Mouse (Mus musculus): ENCODE data around the gene Lrpprc. TPM values are rescaled to one million over a fixed set of nuclear protein-coding genes. Genes with fewer than 3 reads are reported as not detected.

The Lrpprc gene
- polyA plus RNA-seq, 1 experiment from 2014 or later: 54.8 TPM

DNA sequence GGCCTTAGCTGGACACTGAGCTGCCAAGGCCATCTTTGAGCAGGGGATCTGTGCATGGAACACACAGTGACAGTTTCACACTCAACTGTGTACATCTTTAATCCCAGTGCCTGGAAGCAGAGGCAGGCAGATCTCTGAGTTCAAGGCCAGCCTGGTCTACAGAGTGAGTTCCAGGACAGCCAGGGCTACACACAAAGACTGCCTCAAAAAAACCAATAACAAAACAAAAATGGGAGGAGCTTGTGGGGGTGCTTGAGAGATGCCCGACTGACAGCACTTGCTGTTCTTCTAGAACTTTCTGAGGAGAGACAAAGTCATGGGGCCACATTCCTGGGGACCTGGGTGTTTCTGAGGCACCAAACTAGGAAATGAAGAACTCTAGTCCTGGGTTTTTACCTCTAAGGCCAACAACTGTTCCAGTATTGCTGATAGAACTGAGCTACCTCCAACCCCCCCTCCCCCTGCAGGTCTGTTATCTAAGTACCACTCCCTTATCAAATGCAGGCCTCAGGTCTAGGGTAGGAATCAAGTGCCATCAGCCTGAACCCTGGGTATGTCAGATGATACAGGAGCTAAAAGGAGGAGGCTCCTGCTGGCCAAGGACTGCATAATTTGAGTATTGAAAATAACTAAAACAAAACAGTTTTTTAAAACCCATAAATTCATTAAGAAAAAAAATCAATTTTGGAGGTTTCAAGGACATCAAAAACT is 62.2 kb downstream of the Lrpprc start:
- H3K27me3 ChIP-seq (ENCODE audit: insufficient read depth, low read length): no peaks in the 10 kb centered on the region
- H3K4me3 ChIP-seq (ENCODE audit: low read length): no peak overlapping the region
- 86% methylated on average over 1 of the region's 1 CpGs for WGBS
- H3K36me3 ChIP-seq (ENCODE audit: insufficient read depth, low read length): peaks cover 34% of the 10 kb centered on the region
- no peaks in the 10 kb centered on the region for H3K9me3 ChIP-seq (ENCODE audit: low read length)
- H3K4me2 ChIP-seq (replicated peaks; ENCODE audit: low read depth, low read length): no peak overlapping the region
- ATAC-seq (ENCODE audit: low FRiP score, low TSS enrichment): no peak
- peaks cover 4% of the 10 kb centered on the region; the same call in 1 of the 2 replicates for H3K4me1 ChIP-seq (ENCODE audit: insufficient read depth, low read length)
- no peak overlapping the region for H3K9ac ChIP-seq (replicated peaks; ENCODE audit: low read length)
- no peak overlapping the region for H3K27ac ChIP-seq (ENCODE audit: low read length)

GRCm38 (mm10) chr17:84725163-84725562 is 65.4 kb downstream of the Lrpprc start:
- H3K4me2 ChIP-seq (replicated peaks; ENCODE audit: low read depth, low read length): no peak overlapping the region
- H3K27me3 ChIP-seq (ENCODE audit: insufficient read depth, low read length): no peaks in the 10 kb centered on the region
- no peak overlapping the region for H3K4me3 ChIP-seq (ENCODE audit: low read length)
- no peak overlapping the region for H3K9ac ChIP-seq (replicated peaks; ENCODE audit: low read length)
- WGBS: 100% methylated on average over 3 of the region's 3 CpGs
- H3K4me1 ChIP-seq (ENCODE audit: insufficient read depth, low read length): peaks cover 4% of the 10 kb centered on the region; the same call in 1 of the 2 replicates
- no peaks in the 10 kb centered on the region for H3K9me3 ChIP-seq (ENCODE audit: low read length)
- 0 out of 2 replicates have a peak, but pooled peaks have one; percentile 23 for ATAC-seq (ENCODE audit: low FRiP score, low TSS enrichment)
- H3K27ac ChIP-seq (ENCODE audit: low read length): no peak overlapping the region
- peaks cover 39% of the 10 kb centered on the region for H3K36me3 ChIP-seq (ENCODE audit: insufficient read depth, low read length)

- Histone ChIP-seq H3K27ac (ENCODE audit: low read length) (peak overlapping the region; percentile 31; the same call in 1 of the 2 replicates), H3K9me3 (ENCODE audit: low read length) (no peaks in the 10 kb centered on the region), H3K4me3 (ENCODE audit: low read length) (no peak overlapping the region), H3K9ac (replicated peaks; ENCODE audit: low read length) (no peak overlapping the region), H3K4me1 (ENCODE audit: insufficient read depth, low read length) (peaks cover 4% of the 10 kb centered on the region; the same call in 1 of the 2 replicates), H3K36me3 (ENCODE audit: insufficient read depth, low read length) (peaks cover 39% of the 10 kb centered on the region), H3K27me3 (ENCODE audit: insufficient read depth, low read length) (no peaks in the 10 kb centered on the region), H3K4me2 (replicated peaks; ENCODE audit: low read depth, low read length) (no peak overlapping the region)
- WGBS: 40% methylated on average over 9 of the region's 9 CpGs
- peak; percentile 59; the same call in 1 of the 2 replicates for ATAC-seq (ENCODE audit: low FRiP score, low TSS enrichment)
These were observed 66.6 kb downstream of the Lrpprc start for GRCm38 (mm10) chr17:84724028-84724427.

DNA sequence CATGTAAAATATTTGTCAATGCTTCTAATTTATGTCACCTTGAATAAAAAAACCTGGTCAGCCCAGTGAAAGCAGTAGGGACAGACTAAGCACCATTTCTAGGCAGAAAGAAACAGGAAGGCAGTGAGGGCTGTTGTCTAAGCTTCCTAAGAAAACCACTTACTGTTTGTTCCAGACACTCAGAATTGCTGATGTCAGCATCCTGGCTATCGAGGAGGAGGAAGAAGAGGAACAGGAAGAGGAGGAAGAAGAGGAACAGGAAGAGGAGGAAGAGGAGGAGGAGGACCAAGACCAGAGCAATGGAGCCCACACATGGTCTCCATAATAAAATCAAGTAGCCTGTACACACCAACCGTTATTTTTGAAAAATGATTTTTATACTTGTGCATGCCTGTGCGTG is 71.5 kb downstream of the Lrpprc start:
- Histone ChIP-seq H3K4me3 (ENCODE audit: low read length) (no peak overlapping the region), H3K4me1 (ENCODE audit: insufficient read depth, low read length) (peaks cover 2% of the 10 kb centered on the region; the same call in 1 of the 2 replicates), H3K27ac (ENCODE audit: low read length) (no peak overlapping the region), H3K9me3 (ENCODE audit: low read length) (no peaks in the 10 kb centered on the region), H3K27me3 (ENCODE audit: insufficient read depth, low read length) (no peaks in the 10 kb centered on the region), H3K36me3 (ENCODE audit: insufficient read depth, low read length) (peaks cover 22% of the 10 kb centered on the region), H3K9ac (replicated peaks; ENCODE audit: low read length) (no peak overlapping the region), H3K4me2 (replicated peaks; ENCODE audit: low read depth, low read length) (no peak overlapping the region)
- WGBS: 67% methylated on average over 3 of the region's 3 CpGs
- ATAC-seq (ENCODE audit: low FRiP score, low TSS enrichment): no peak

DNA sequence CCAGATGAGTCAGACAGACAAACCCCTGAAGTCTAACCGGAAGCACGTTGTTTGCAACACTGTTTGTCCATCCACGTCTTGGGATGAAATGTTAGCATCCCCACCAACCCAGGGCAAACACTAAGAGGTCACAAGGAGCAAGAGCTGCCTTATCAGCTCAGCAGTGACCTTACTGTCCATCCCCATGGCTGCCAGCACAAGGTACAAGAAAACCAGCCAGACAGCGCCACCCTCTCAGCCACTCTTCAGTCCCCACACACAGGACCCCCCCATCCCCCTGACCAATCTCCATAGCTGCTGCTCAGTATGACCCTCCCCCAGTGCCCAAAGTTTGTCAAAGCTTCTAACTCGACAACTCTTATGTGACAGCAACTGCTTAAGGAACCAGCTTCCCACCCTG is 73.2 kb downstream of the Lrpprc start:
- Histone ChIP-seq H3K27me3 (ENCODE audit: insufficient read depth, low read length) (no peaks in the 10 kb centered on the region), H3K9me3 (ENCODE audit: low read length) (no peaks in the 10 kb centered on the region), H3K4me3 (ENCODE audit: low read length) (no peak overlapping the region), H3K36me3 (ENCODE audit: insufficient read depth, low read length) (peaks cover 16% of the 10 kb centered on the region), H3K9ac (replicated peaks; ENCODE audit: low read length) (no peak overlapping the region), H3K27ac (ENCODE audit: low read length) (no peak overlapping the region), H3K4me1 (ENCODE audit: insufficient read depth, low read length) (no peaks in the 10 kb centered on the region), H3K4me2 (replicated peaks; ENCODE audit: low read depth, low read length) (no peak overlapping the region)
- WGBS: 89% methylated on average over 5 of the region's 5 CpGs
- no peak for ATAC-seq (ENCODE audit: low FRiP score, low TSS enrichment)

DNA sequence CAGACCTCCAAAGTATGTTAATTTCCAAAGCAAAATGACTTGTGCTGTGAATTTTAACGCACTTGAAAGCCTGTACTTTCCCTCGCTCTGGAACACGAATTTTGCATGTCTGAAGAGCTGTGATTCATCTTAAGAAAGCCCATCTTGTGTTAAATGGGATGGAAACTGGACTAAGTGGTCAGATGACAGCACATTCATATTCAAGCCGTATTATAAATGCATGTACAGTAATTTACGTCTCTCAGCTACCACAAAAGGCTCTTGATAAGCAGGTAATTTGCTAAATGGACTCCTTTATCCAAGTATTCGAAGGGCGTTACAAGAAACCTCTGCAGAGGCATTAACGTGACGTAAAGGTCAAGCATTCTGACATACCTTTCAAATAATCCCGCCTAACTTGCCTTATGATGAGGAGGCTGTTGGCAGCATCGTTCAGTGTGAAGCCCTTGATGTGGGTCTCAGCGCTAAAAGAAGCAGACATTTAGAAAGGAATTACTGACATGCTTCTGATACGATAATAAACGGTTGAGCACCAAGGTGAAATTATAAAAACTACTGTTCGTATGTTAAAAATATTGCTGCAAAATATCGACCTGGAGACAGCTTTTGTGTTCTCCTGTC is 74.2 kb downstream of the Lrpprc start:
- no peak for ATAC-seq (ENCODE audit: low FRiP score, low TSS enrichment)
- Histone ChIP-seq H3K27ac (ENCODE audit: low read length) (no peak overlapping the region), H3K4me3 (ENCODE audit: low read length) (no peak overlapping the region), H3K4me2 (replicated peaks; ENCODE audit: low read depth, low read length) (no peak overlapping the region), H3K27me3 (ENCODE audit: insufficient read depth, low read length) (no peaks in the 10 kb centered on the region), H3K9me3 (ENCODE audit: low read length) (no peaks in the 10 kb centered on the region), H3K36me3 (ENCODE audit: insufficient read depth, low read length) (0 out of 2 replicates have a peak, but pooled peaks cover 10% of the 10 kb centered on the region), H3K9ac (replicated peaks; ENCODE audit: low read length) (no peak overlapping the region), H3K4me1 (ENCODE audit: insufficient read depth, low read length) (no peaks in the 10 kb centered on the region)
- WGBS: 85% methylated on average over 16 of the region's 16 CpGs

DNA sequence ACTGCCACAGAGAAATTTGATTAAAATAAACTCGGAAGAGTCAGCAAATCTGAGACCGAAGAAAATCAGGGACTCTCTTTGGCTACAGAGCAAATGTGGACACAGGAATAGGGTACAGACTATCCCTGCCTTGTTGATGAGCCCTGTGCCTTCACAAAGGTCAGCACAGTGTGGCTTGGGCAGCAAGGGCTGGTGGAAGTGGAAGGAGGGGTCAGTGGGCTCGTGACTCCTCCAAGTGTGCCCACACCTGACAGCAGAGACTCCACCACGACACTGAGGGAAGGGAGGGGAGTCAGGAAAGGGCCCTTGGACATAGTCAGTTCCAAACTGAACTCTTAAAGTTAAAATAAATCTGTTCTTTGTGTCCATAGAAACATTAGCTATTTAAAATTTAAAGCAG is 75.7 kb downstream of the Lrpprc start:
- 68% methylated on average over 4 of the region's 4 CpGs for WGBS
- Histone ChIP-seq H3K4me3 (ENCODE audit: low read length) (no peak overlapping the region), H3K27ac (ENCODE audit: low read length) (no peak overlapping the region), H3K27me3 (ENCODE audit: insufficient read depth, low read length) (no peaks in the 10 kb centered on the region), H3K4me1 (ENCODE audit: insufficient read depth, low read length) (no peaks in the 10 kb centered on the region), H3K9ac (replicated peaks; ENCODE audit: low read length) (no peak overlapping the region), H3K9me3 (ENCODE audit: low read length) (no peaks in the 10 kb centered on the region), H3K36me3 (ENCODE audit: insufficient read depth, low read length) (peaks cover 9% of the 10 kb centered on the region), H3K4me2 (replicated peaks; ENCODE audit: low read depth, low read length) (no peak overlapping the region)
- no peak for ATAC-seq (ENCODE audit: low FRiP score, low TSS enrichment)

DNA sequence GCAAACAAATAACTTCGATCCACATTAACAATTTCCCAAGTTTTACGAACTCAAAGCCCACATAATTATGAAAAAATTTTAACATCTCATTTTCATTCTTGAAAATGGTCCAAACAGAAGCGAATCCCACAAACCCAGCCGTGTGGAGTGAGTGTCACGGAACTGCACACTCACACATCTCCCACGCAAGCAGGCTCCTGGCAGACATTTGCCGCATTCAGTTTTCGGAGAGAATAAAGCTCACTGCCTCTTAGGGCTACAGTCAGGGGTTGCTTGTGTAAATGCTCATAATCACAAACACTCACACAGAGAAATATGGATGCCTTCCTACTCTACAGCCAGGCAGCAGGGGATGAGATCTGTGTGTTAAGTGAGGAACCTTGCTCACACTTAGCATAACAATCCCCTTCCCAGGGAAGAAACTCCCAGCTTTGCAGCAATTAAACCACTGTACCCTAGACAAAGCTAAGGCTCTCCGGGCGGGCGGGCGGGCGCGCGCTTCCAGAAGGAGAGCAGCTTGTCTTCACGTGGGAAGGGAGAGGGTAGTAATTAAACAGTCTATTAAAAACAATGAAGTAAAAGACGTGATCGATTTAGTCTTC is 76.9 kb downstream of the Lrpprc start:
- H3K4me1 ChIP-seq (ENCODE audit: insufficient read depth, low read length): no peaks in the 10 kb centered on the region
- H3K9me3 ChIP-seq (ENCODE audit: low read length): no peaks in the 10 kb centered on the region
- H3K36me3 ChIP-seq (ENCODE audit: insufficient read depth, low read length): peaks cover 20% of the 10 kb centered on the region
- ATAC-seq (ENCODE audit: low FRiP score, low TSS enrichment): no peak
- 0 out of 2 replicates have a peak overlapping the region, but pooled peaks have one; percentile 27 for H3K27ac ChIP-seq (ENCODE audit: low read length)
- H3K9ac ChIP-seq (replicated peaks; ENCODE audit: low read length): no peak overlapping the region
- no peak overlapping the region for H3K4me3 ChIP-seq (ENCODE audit: low read length)
- WGBS: 83% methylated on average over 18 of the region's 18 CpGs
- H3K27me3 ChIP-seq (ENCODE audit: insufficient read depth, low read length): no peaks in the 10 kb centered on the region
- no peak overlapping the region for H3K4me2 ChIP-seq (replicated peaks; ENCODE audit: low read depth, low read length)

- no peak overlapping the region for H3K9ac ChIP-seq (replicated peaks; ENCODE audit: low read length)
- no peak overlapping the region for H3K27ac ChIP-seq (ENCODE audit: low read length)
- H3K9me3 ChIP-seq (ENCODE audit: low read length): no peaks in the 10 kb centered on the region
- H3K4me1 ChIP-seq (ENCODE audit: insufficient read depth, low read length): no peaks in the 10 kb centered on the region
- no peak overlapping the region for H3K4me3 ChIP-seq (ENCODE audit: low read length)
- no peak overlapping the region for H3K4me2 ChIP-seq (replicated peaks; ENCODE audit: low read depth, low read length)
- WGBS: 76% methylated on average over 17 of the region's 17 CpGs
- ATAC-seq (ENCODE audit: low FRiP score, low TSS enrichment): no peak
- peaks cover 36% of the 10 kb centered on the region for H3K36me3 ChIP-seq (ENCODE audit: insufficient read depth, low read length)
- no peaks in the 10 kb centered on the region for H3K27me3 ChIP-seq (ENCODE audit: insufficient read depth, low read length)
These were observed 81.2 kb downstream of the Lrpprc start for GRCm38 (mm10) chr17:84709403-84709851.

DNA sequence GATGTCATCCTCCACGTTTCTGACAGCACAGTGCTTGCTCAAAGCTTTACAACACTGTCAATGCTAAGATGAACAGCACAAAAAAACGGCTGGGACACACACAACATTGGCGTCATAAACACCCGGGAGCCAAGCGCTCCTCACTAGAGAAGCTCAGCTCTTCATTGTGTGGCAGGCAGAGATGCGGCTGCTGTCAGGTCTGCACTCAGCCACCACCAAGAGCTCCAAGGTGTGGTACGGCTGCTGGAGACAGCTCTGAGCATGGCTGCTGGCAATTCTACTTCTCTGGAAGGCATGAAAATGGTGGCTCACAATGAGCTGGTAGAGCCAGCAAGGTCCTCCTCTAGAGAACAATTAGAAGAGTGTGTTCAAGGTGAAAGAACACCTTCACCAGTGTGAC is 81.8 kb downstream of the Lrpprc start:
- no peak overlapping the region for H3K4me2 ChIP-seq (replicated peaks; ENCODE audit: low read depth, low read length)
- no peaks in the 10 kb centered on the region for H3K27me3 ChIP-seq (ENCODE audit: insufficient read depth, low read length)
- 86% methylated on average over 7 of the region's 7 CpGs for WGBS
- H3K27ac ChIP-seq (ENCODE audit: low read length): no peak overlapping the region
- no peaks in the 10 kb centered on the region for H3K4me1 ChIP-seq (ENCODE audit: insufficient read depth, low read length)
- H3K9me3 ChIP-seq (ENCODE audit: low read length): no peaks in the 10 kb centered on the region
- H3K9ac ChIP-seq (replicated peaks; ENCODE audit: low read length): no peak overlapping the region
- no peak overlapping the region for H3K4me3 ChIP-seq (ENCODE audit: low read length)
- H3K36me3 ChIP-seq (ENCODE audit: insufficient read depth, low read length): peaks cover 36% of the 10 kb centered on the region
- no peak for ATAC-seq (ENCODE audit: low FRiP score, low TSS enrichment)
